Mouse (Mus musculus): ENCODE results near the gene AF067063.

- TF ChIP-seq GATA1 (IDR thresholded peaks at IDR 0.05; ENCODE audit: borderline replicate concordance, low read length): no peak
- TF ChIP-seq FLI1 (IDR thresholded peaks at IDR 0.05; ENCODE audit: low read length): no peak
These were observed 39.0 kb downstream of the AF067063 start, which contains the start of gene Zfp131 for GRCm38 (mm10) chr13:119790761-119791579.

All from megakaryocyte, embryonic 14.5 days (primary cell).